Mouse (Mus musculus): ENCODE data around the gene Elobl.

Gene Elobl

GRCm38 (mm10) chr11:88988956-88989355 is 22.2 kb upstream of the Elobl start:
- no peak for DNase-seq (ENCODE audit: low read depth, low spot score)

GRCm38 (mm10) chr11:88986616-88987015 is 19.9 kb upstream of the Elobl start:
- DNase-seq (ENCODE audit: low read depth, low spot score): no peak

- DNase-seq (ENCODE audit: low read depth, low spot score): no peak
Observed at GRCm38 (mm10) chr11:88981337-88981736, 14.6 kb upstream of the Elobl start.

- no peak for DNase-seq (ENCODE audit: low read depth, low spot score)
Observed at GRCm38 (mm10) chr11:88977188-88977587, 10.5 kb upstream of the Elobl start.

- DNase-seq (ENCODE audit: low read depth, low spot score): no peak
Observed at GRCm38 (mm10) chr11:88976320-88976719, 9.6 kb upstream of the Elobl start.

- peak; percentile 87 for DNase-seq (ENCODE audit: low read depth, low spot score)
Observed at GRCm38 (mm10) chr11:88973776-88974701, 7.3 kb upstream of the Elobl start.

- no peak for DNase-seq (ENCODE audit: low read depth, low spot score)
Observed at GRCm38 (mm10) chr11:88970202-88970732, 3.5 kb upstream of the Elobl start, which contains the start of gene Coil. Gene Coil (plus strand): TSS chr11:88970252.

- DNase-seq (ENCODE audit: low read depth, low spot score): no peak
Observed at GRCm38 (mm10) chr11:88958851-88959250, 7.9 kb downstream of the Elobl start.

GRCm38 (mm10) chr11:88955217-88955969 is 11.3 kb downstream of the Elobl start, which contains the start of gene Scpep1:
Gene Scpep1 (minus strand): TSS chr11:88955465.
- peak; percentile 92 for DNase-seq (ENCODE audit: low read depth, low spot score)

GRCm38 (mm10) chr11:88954803-88955202 is 11.9 kb downstream of the Elobl start:
- DNase-seq (ENCODE audit: low read depth, low spot score): no peak

- no peak for DNase-seq (ENCODE audit: low read depth, low spot score)
Observed at GRCm38 (mm10) chr11:88953582-88953981, 13.1 kb downstream of the Elobl start.

GRCm38 (mm10) chr11:88952117-88952516 is 14.6 kb downstream of the Elobl start:
- DNase-seq (ENCODE audit: low read depth, low spot score): no peak

GRCm38 (mm10) chr11:88951576-88951975 is 15.2 kb downstream of the Elobl start:
- no peak for DNase-seq (ENCODE audit: low read depth, low spot score)

GRCm38 (mm10) chr11:88950640-88951250 is 16.0 kb downstream of the Elobl start:
- no peak for DNase-seq (ENCODE audit: low read depth, low spot score)

GRCm38 (mm10) chr11:88949802-88950639 is 16.7 kb downstream of the Elobl start:
- no peak for DNase-seq (ENCODE audit: low read depth, low spot score)

GRCm38 (mm10) chr11:88948896-88949295 is 17.8 kb downstream of the Elobl start:
- DNase-seq (ENCODE audit: low read depth, low spot score): no peak

GRCm38 (mm10) chr11:88945971-88946585 is 20.7 kb downstream of the Elobl start:
- no peak for DNase-seq (ENCODE audit: low read depth, low spot score)

- DNase-seq (ENCODE audit: low read depth, low spot score): no peak
Observed at GRCm38 (mm10) chr11:88941489-88941888, 25.2 kb downstream of the Elobl start.

- no peak for DNase-seq (ENCODE audit: low read depth, low spot score)
Observed at GRCm38 (mm10) chr11:88939634-88940033, 27.1 kb downstream of the Elobl start.

GRCm38 (mm10) chr11:88938770-88939169 is 28.0 kb downstream of the Elobl start:
- DNase-seq (ENCODE audit: low read depth, low spot score): no peak
